Mouse (Mus musculus): ENCODE results near the gene Lonp1. TPM values are rescaled to one million over a fixed set of nuclear protein-coding genes. Genes with fewer than 3 reads are reported as not detected.
A peak's percentile ranks its signal among the peaks of the same experiment; 100 is the strongest.

Gene Lonp1
- 41.0 and 42.2 TPM in 2 replicates for polyA plus RNA-seq (2015; fragmentation: Nextera tagmentation; extraction: Ambion mirVana)

DNA sequence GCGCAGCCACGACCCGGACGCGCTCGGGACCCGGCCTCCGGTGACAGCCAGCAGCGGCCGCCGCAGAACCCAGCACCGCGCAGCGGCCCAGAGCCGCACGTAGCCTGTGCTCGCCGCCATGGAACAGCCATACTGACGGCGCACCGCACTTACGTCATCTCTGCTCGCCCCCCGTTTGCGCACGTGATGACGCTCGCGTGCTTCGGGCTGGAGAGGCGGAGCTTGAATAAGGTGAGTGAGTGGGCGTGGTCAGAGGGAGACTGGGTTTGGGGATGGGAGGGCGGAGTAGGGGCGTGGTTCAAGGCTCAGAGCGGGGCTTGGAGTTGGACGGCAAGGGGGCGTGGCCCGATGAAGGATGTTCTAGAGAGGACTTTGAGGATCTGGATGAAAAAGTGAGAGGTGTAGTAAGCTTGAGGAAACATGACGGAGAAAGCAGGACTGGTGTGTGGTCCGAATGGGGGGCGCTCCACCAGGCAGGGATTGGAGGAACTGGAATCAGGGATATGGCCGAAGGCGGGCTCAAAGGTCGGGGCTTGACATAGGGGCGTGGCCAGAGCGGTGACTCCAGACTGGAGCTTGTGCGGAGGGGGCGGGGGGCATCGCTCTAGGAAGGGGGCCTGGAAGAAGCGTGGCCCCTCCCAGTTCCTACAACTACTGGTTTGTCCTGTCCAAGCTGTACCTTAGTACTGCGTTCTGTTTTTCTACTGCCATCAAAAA is at the start of gene Lonp1:
Lonp1 (minus strand) TSS at position 134 of the 717 bp plus-strand sequence.
- Histone ChIP-seq H3K9ac (peak within 1 kb of the TSS; percentile 91), H3K36me3 (peaks cover 31% of the 10 kb centered on the region), H3K27ac (peak within 1 kb of the TSS; percentile 65), H3K4me3 (replicated peaks) (peak within 1 kb of the TSS; percentile 97), H3K9me3 (replicated peaks) (no peaks in the 10 kb centered on the region), H3K4me1 (replicated peaks) (peaks cover 33% of the 10 kb centered on the region), H3K27me3 (peaks cover 6% of the 10 kb centered on the region; the same call in 1 of the 2 replicates), H3K4me2 (peak within 1 kb of the TSS; percentile 94)
- peak; percentile 90 for DNase-seq
- under 1% methylated on average over 51 of the region's 51 CpGs for WGBS (ENCODE audit: insufficient replicate concordance)
- ATAC-seq (ENCODE audit: low read depth) = peak; percentile 86

DNA sequence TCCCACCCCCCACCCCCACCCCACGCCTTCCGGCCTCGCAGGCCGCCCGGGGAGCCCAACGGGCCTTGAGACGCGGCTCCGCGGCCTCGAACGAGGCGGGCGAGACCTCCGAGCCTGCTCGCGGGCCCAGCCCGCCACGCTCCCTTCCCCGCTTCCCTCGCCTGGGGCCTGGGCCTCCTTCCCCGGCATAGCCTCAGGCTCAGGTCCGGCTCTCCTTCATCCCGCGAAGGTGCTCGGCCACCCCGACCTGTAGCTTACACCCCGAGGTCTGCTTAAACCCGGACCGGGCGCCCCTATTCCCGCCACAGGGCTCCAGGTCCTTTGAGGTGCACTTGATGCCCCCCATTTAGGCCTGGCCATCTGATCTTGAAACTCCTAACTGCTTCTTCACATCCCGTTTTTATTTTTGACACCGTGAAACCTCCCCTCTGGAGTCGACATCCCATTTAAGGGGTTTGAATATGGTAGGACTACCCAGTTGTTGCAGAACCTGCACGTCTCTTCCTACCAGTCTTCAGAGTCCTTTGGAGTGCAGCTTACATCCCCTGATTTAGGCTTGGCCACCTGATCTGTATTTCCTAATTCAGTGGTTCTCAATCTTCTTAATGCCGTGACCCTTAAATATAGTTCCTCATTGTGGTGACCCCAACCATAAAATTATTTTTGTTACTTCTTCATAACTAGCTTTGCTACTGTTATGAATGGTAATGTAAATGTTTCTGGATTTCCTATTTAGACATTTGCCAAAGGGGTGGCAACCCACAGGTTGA is 47.1 kb upstream of the Lonp1 start:
- peak overlapping the region; percentile 82 for H3K27ac ChIP-seq
- H3K36me3 ChIP-seq = peaks cover 39% of the 10 kb centered on the region
- no peaks in the 10 kb centered on the region for H3K9me3 ChIP-seq (replicated peaks)
- DNase-seq (peak; percentile 23), ATAC-seq (ENCODE audit: low read depth) (peak; percentile 13)
- peak overlapping the region; percentile 81 for H3K4me3 ChIP-seq (replicated peaks)
- H3K4me1 ChIP-seq (replicated peaks) = peaks cover 58% of the 10 kb centered on the region
- peak overlapping the region; percentile 86 for H3K4me2 ChIP-seq
- WGBS (ENCODE audit: insufficient replicate concordance) = under 1% methylated on average over 37 of the region's 37 CpGs
- H3K9ac ChIP-seq = peak overlapping the region; percentile 94
- H3K27me3 ChIP-seq = peaks cover 6% of the 10 kb centered on the region

DNA sequence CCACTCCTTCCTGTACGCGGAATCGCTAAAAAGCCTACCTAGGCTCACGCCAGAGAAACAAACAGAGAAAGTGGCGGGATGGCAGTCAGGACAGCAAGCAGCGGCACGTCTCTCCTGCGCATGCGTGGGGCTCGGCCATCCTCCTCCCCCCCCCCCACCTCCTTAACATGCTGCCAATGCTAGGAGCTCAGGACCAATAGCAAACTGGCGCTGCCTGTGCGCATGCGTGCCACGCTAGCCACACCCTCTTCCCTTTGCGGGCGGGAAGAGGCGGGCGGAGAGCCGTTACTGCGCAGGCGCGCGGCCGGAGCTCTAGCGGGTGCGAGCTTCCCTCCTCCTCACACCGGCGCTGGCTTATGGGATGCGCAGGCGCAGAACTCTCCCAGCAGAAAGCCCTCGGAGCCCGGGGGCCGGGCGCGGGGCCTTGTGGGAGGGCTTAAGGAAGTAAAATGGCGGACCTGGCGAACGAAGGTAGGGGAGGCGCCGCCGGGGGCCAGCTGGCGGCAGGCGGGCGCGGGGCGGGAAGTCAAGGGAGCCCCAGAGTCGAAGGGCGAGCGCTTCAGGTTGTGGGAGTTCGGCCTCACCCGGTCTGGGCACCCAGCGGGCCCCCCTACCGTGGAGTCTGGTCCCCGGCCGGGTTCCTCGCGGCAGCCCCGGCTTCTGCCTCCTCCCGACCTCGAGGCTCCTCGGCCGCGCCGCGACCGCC is 46.4 kb upstream of the Lonp1 start, which contains the start of gene Ranbp3:
Ranbp3 (plus strand) TSS at position 354 of the 706 bp plus-strand sequence.
- Histone ChIP-seq H3K36me3 (peaks cover 32% of the 10 kb centered on the region), H3K27me3 (peaks cover 13% of the 10 kb centered on the region), H3K9ac (peak within 1 kb of the TSS; percentile 94), H3K4me2 (peak within 1 kb of the TSS; percentile 86), H3K4me3 (replicated peaks) (peak within 1 kb of the TSS; percentile 81), H3K9me3 (replicated peaks) (no peaks in the 10 kb centered on the region), H3K4me1 (replicated peaks) (peaks cover 64% of the 10 kb centered on the region), H3K27ac (peak within 1 kb of the TSS; percentile 93)
- ATAC-seq (ENCODE audit: low read depth) (peak; percentile 93), DNase-seq (peak; percentile 100)
- WGBS (ENCODE audit: insufficient replicate concordance) = 0% methylated on average over 53 of the region's 66 CpGs

DNA sequence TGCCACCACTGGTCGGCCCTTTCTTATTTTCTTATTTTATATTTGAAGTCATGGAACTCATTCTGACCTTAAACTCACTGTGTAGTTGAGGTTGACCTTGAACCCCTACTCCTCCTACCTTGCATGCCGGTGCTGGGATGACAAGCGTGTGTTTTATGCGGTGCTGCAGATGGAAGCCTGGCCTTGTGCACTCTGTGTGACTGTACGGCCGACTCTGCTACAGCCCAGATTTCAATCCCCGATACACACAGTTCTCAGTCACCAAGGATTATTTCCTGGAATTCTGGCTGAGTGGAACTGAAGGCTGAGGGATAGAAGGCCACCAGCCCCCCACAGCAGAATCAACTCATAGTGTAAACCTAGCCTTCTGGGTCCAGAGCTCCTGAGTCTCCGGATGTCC is 43.1 kb upstream of the Lonp1 start:
- Histone ChIP-seq H3K36me3 (no peaks in the 10 kb centered on the region), H3K9me3 (replicated peaks) (no peaks in the 10 kb centered on the region), H3K4me3 (replicated peaks) (no peak overlapping the region), H3K4me1 (replicated peaks) (peaks cover 38% of the 10 kb centered on the region), H3K27ac (no peak overlapping the region), H3K9ac (no peak overlapping the region), H3K27me3 (peaks cover 32% of the 10 kb centered on the region), H3K4me2 (no peak overlapping the region)
- ATAC-seq (ENCODE audit: low read depth) (no peak), DNase-seq (no peak)
- WGBS (ENCODE audit: insufficient replicate concordance) = 76% methylated on average over 8 of the region's 8 CpGs

DNA sequence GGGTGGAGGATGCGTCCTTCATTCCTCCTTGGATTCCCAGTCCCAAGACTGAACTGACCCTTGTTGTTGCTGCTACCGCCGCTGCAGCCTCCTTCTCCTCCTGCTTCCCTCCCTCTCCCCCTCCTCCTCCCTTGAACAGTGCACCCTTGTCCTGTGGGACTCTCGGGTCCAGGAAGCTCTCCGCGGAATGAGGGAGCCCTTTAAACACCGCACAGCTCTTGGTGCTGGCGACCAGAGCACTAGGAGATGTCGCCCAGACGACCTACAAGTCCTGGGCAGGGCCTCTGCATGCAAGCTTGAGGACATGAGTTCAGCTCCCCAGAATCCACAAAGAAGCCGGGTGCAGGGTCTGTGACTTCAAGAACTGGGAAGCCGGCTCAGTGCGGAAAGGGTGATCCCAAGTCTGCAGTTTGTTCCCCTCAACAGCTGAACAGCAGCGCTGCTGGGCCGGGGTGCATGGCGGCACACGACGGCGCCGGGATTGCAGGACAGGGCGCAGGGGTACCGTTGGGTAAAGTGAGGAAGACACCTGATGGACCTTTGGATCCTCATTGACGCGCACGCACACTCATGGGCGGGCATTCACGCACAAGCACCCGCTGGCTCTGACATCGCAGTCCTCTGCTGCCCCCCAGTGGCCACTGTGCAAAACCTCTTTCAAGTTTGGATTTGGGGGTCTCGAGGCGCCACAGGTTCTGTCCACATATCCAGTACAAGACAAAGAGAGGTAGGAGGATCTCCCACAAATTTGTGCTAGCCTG is 41.9 kb upstream of the Lonp1 start:
- DNase-seq = peak; percentile 67
- ATAC-seq (ENCODE audit: low read depth) = no peak
- peak overlapping the region; percentile 49 for H3K9ac ChIP-seq

DNA sequence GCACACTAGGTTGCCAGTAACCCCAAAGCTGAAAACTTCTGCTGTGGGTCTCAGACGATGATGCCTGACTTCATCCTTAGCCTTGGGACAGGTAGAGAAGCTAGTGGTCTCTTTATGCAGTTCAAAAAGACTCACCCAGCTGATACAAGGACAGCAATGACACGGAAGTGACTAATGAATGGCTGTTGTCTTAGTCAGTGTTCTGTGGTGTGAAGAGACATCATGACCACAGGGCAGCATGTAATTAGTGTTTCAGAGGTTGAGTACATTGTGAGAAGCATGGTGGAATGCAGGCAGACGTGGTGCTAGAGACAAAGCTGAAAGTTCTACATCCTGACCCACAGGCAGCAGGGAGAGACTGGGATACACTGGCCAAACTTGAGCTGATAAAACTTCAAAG is 40.9 kb upstream of the Lonp1 start:
- no peak overlapping the region for H3K27ac ChIP-seq
- 55% methylated on average over 3 of the region's 3 CpGs for WGBS (ENCODE audit: insufficient replicate concordance)
- DNase-seq = no peak
- H3K9ac ChIP-seq = no peak overlapping the region
- peaks cover 26% of the 10 kb centered on the region for H3K4me1 ChIP-seq (replicated peaks)
- peaks cover 47% of the 10 kb centered on the region for H3K27me3 ChIP-seq
- no peak for ATAC-seq (ENCODE audit: low read depth)
- no peaks in the 10 kb centered on the region for H3K9me3 ChIP-seq (replicated peaks)
- H3K4me3 ChIP-seq (replicated peaks) = no peak overlapping the region
- no peaks in the 10 kb centered on the region for H3K36me3 ChIP-seq
- H3K4me2 ChIP-seq = no peak overlapping the region

More for the DNA sequence above, 41.9 kb upstream of the Lonp1 start:
- H3K27me3 ChIP-seq = peaks cover 39% of the 10 kb centered on the region
- 5% methylated on average over 31 of the region's 31 CpGs for WGBS (ENCODE audit: insufficient replicate concordance)
- no peaks in the 10 kb centered on the region for H3K9me3 ChIP-seq (replicated peaks)
- H3K4me3 ChIP-seq (replicated peaks) = peak overlapping the region; percentile 47
- H3K4me2 ChIP-seq = peak overlapping the region; percentile 70
- peaks cover 28% of the 10 kb centered on the region for H3K4me1 ChIP-seq (replicated peaks)
- no peak overlapping the region for H3K27ac ChIP-seq
- H3K36me3 ChIP-seq = no peaks in the 10 kb centered on the region

DNA sequence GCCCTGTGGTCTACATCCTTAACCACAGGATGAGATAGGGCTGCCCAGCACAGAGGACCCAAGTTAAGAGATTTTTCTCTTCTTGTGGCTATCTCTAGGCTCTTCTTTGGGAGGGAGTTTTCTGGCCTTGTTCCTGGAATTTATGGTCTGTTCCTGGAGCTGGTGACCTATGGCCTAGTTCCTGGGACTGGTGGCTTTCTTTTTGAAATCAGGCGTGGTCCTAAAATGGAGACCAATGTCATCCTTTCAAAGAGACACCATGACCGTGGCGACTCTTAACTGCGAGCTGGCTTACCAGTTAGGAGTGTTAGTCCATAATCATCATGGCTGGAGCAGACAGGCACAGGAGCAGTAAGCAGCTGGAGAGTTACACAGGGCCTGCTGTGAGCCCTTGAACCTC is 39.7 kb upstream of the Lonp1 start:
- no peak overlapping the region for H3K4me3 ChIP-seq (replicated peaks)
- no peak for DNase-seq

DNA sequence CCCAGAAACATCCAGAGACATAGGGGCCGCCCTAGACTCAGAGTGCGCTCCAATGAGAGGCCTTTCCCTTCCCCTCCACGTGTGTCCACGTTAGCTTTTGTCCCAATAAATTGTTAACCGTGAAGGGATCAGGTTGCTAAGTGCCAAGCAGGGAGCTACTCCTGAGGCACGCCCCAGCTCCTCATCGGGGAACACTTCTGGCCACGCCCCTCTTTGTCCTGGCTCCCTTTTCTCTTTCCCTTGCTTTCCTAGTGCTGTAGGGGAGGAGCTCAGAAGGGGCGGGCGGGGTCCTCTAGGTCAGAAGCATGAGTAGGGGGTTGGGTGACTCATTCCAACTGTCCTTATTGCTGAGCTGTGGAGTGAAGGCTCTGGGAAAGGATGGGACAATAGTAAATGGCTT is 37.6 kb upstream of the Lonp1 start:
- Histone ChIP-seq H3K4me3 (replicated peaks) (no peak overlapping the region), H3K27ac (no peak overlapping the region), H3K9me3 (replicated peaks) (no peaks in the 10 kb centered on the region), H3K36me3 (no peaks in the 10 kb centered on the region), H3K9ac (no peak overlapping the region), H3K27me3 (peaks cover 57% of the 10 kb centered on the region), H3K4me1 (replicated peaks) (peaks cover 16% of the 10 kb centered on the region), H3K4me2 (no peak overlapping the region)
- DNase-seq (no peak), ATAC-seq (ENCODE audit: low read depth) (no peak)
- 19% methylated on average over 10 of the region's 10 CpGs for WGBS (ENCODE audit: insufficient replicate concordance)

More for the DNA sequence above, 39.7 kb upstream of the Lonp1 start:
- WGBS (ENCODE audit: insufficient replicate concordance) = 73% methylated on average over 4 of the region's 4 CpGs
- H3K9ac ChIP-seq = no peak overlapping the region
- peaks cover 55% of the 10 kb centered on the region for H3K27me3 ChIP-seq
- H3K4me1 ChIP-seq (replicated peaks) = peaks cover 19% of the 10 kb centered on the region
- no peak overlapping the region for H3K27ac ChIP-seq
- no peak overlapping the region for H3K4me2 ChIP-seq
- no peak for ATAC-seq (ENCODE audit: low read depth)
- no peaks in the 10 kb centered on the region for H3K36me3 ChIP-seq
- no peaks in the 10 kb centered on the region for H3K9me3 ChIP-seq (replicated peaks)

DNA sequence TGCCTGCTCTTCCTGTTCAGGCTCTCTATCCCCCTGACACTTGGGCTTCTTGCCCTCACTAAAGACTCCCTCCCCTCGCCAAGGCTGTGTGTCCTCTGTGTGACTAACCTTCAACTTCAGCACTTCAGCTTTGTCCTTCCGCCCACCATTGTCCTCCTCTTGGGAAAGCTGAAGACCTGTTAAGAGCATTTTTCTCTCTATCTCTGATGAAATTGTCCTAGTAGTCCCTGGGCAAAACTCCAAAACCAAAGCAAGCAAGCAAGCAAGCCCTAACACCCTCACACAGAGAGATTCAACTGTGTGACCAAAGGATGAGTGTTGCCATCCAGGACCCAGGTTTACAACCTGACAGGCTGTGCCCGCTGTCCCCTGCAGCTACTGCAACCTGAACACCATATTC is 37.0 kb upstream of the Lonp1 start:
- DNase-seq = no peak
- Histone ChIP-seq H3K27me3 (peaks cover 55% of the 10 kb centered on the region), H3K9ac (no peak overlapping the region), H3K27ac (no peak overlapping the region), H3K4me3 (replicated peaks) (no peak overlapping the region), H3K9me3 (replicated peaks) (no peaks in the 10 kb centered on the region), H3K36me3 (no peaks in the 10 kb centered on the region), H3K4me1 (replicated peaks) (peaks cover 11% of the 10 kb centered on the region), H3K4me2 (no peak overlapping the region)
- no peak for ATAC-seq (ENCODE audit: low read depth)
- WGBS (ENCODE audit: insufficient replicate concordance) = 49% methylated on average over 3 of the region's 3 CpGs

DNA sequence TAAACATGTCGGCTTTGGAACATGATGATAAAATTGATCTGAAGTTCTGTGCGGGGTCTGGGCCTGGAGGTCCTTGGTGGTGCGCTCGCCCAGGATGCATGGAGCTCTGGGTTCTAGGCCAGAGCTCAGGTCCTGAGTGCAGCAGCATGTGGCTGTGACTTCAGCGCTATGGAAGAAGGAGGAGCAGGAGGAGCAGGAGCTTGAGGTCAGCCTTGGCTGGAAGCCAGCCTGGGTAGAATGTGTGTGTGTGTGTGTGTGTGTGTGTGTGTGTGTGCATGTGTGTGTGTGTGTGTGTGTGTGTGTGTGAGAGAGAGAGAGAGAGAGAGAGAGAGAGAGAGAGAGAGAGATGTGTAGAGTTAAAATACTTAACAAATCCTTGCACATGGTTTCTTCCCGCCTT is 29.5 kb upstream of the Lonp1 start:
- 57% methylated on average over 6 of the region's 6 CpGs for WGBS (ENCODE audit: insufficient replicate concordance)

More for the DNA sequence above, 29.5 kb upstream of the Lonp1 start:
- ATAC-seq (ENCODE audit: low read depth) (no peak), DNase-seq (no peak)
- Histone ChIP-seq H3K4me1 (replicated peaks) (peaks cover 11% of the 10 kb centered on the region), H3K9me3 (replicated peaks) (no peaks in the 10 kb centered on the region), H3K4me2 (no peak overlapping the region), H3K4me3 (replicated peaks) (no peak overlapping the region), H3K27me3 (peaks cover 8% of the 10 kb centered on the region), H3K36me3 (no peaks in the 10 kb centered on the region), H3K27ac (no peak overlapping the region), H3K9ac (no peak overlapping the region)
